Mouse (Mus musculus) spleen, postnatal 14 days (tissue): ENCODE measurements at regions not wholly inside any gene's neighbourhood (a gene's known extent, or its start where the extent isn't known, plus 50 kb on each side); places are given as distances from the start of the nearest gene placed in this dataset.
"Not testable (repeated sequence)": the region's sequence is repeated elsewhere in the genome, so short reads cannot be mapped to it uniquely, and the experiment has no call there.

Source experiments
- DNase-seq, 2 experiments: peaks; one replicate each; pipeline ENCODE4 v3.0.0; 2021 to 2022; ENCODE audit warnings: low spot score in 2 of 2

- DNase-seq = not testable (repeated sequence)
Measured at GRCm38 (mm10) chr15:53984006-53984405, 99.3 kb downstream of the Gm7489 start.

GRCm38 (mm10) chr15:53989888-53990287, 105.2 kb downstream of the Gm7489 start:
- DNase-seq = no peak

- no peak for DNase-seq
Measured at GRCm38 (mm10) chr15:53995199-53995868, 110.6 kb downstream of the Gm7489 start.

- DNase-seq = no peak
Measured at GRCm38 (mm10) chr15:53998600-53999290, 114.0 kb downstream of the Gm7489 start.

GRCm38 (mm10) chr15:54033756-54034155, 149.1 kb downstream of the Gm7489 start:
- DNase-seq = no peak

- no peak for DNase-seq
Measured at GRCm38 (mm10) chr15:54050711-54051110, 166.0 kb downstream of the Gm7489 start.

GRCm38 (mm10) chr15:54070005-54070634, 185.4 kb downstream of the Gm7489 start:
- peak in 1 of 2 experiments; percentile 3 for DNase-seq

GRCm38 (mm10) chr15:54071732-54072131, 187.0 kb downstream of the Gm7489 start:
- no peak for DNase-seq

- no peak for DNase-seq
Measured at GRCm38 (mm10) chr15:54091301-54091700, 206.6 kb downstream of the Gm7489 start.

- DNase-seq = no peak
Measured at GRCm38 (mm10) chr15:54092386-54092785, 207.7 kb downstream of the Gm7489 start.

- DNase-seq = no peak
Measured at GRCm38 (mm10) chr15:54097498-54097897, 212.8 kb downstream of the Gm7489 start.

- DNase-seq = no peak
Measured at GRCm38 (mm10) chr15:54112406-54112805, 227.7 kb downstream of the Gm7489 start.

- DNase-seq = no peak
Measured at GRCm38 (mm10) chr15:54114096-54114512, 229.4 kb downstream of the Gm7489 start.

- no peak for DNase-seq
Measured at GRCm38 (mm10) chr15:54117967-54118538, 233.3 kb downstream of the Gm7489 start.

- no peak for DNase-seq
Measured at GRCm38 (mm10) chr15:54120456-54120855, 235.8 kb downstream of the Gm7489 start.

GRCm38 (mm10) chr15:54164350-54164749, 279.6 kb downstream of the Gm7489 start:
- no peak for DNase-seq

GRCm38 (mm10) chr15:54167842-54168361, 283.2 kb downstream of the Gm7489 start:
- DNase-seq = no peak

GRCm38 (mm10) chr15:54177221-54177620, 292.5 kb downstream of the Gm7489 start:
- no peak for DNase-seq

GRCm38 (mm10) chr15:54177791-54178190, 293.1 kb downstream of the Gm7489 start:
- DNase-seq = no peak
